Mouse (Mus musculus): ENCODE results near the gene Olfr788. TPM values are rescaled to one million over a fixed set of nuclear protein-coding genes. Genes with fewer than 3 reads are reported as not detected.

Gene Olfr788
- total RNA-seq (2021) = not detected

- intact Hi-C loops (cut with DNase I) = no loop called here
Measured at GRCm38 (mm10) chr10:129470698-129471097, at the start of gene Olfr788. Gene Olfr788, plus strand, starts transcription at chr10:129470998.

GRCm38 (mm10) chr10:129427006-129427405 lies 43.8 kb upstream of the Olfr788 start, which contains the start of gene Olfr786:
Gene Olfr786, plus strand, starts transcription at chr10:129427306.
- no peak for DNase-seq (ENCODE audit: low spot score in 2 of 2)
- intact Hi-C loops (cut with DNase I) = no loop called here

More at GRCm38 (mm10) chr10:129470698-129471097, at the start of gene Olfr788:
- no peak for DNase-seq (ENCODE audit: low spot score in 2 of 2)

- intact Hi-C loops (cut with DNase I) = no loop called here
- no peak for DNase-seq (ENCODE audit: low spot score in 2 of 2)
Measured at GRCm38 (mm10) chr10:129461562-129461961, 9.2 kb upstream of the Olfr788 start, which contains the start of gene Olfr787. Gene Olfr787, plus strand, starts transcription at chr10:129461862.

- intact Hi-C loops (cut with DNase I) = no loop called here
- DNase-seq (ENCODE audit: low spot score in 2 of 2) = no peak
Measured at GRCm38 (mm10) chr10:129473256-129473655, 2.5 kb downstream of the Olfr788 start.

GRCm38 (mm10) chr10:129473723-129474122 lies 2.9 kb downstream of the Olfr788 start:
- no peak for DNase-seq (ENCODE audit: low spot score in 2 of 2)
- intact Hi-C loops (cut with DNase I) = no loop called here

- DNase-seq (ENCODE audit: low spot score in 2 of 2) = no peak
- intact Hi-C loops (cut with DNase I) = no loop called here
Measured at GRCm38 (mm10) chr10:129484452-129484851, 13.7 kb downstream of the Olfr788 start, which contains the start of gene Olfr789. Gene Olfr789, plus strand, starts transcription at chr10:129484752.

- intact Hi-C loops (cut with DNase I) = no loop called here
- peak; percentile 7 to 9 for DNase-seq (ENCODE audit: low spot score in 2 of 2)
Measured at GRCm38 (mm10) chr10:129490101-129490500, 19.3 kb downstream of the Olfr788 start.

GRCm38 (mm10) chr10:129498192-129498591 lies 27.4 kb downstream of the Olfr788 start, which contains the start of gene Olfr790:
Gene Olfr790, plus strand, starts transcription at chr10:129498492.
- intact Hi-C loops (cut with DNase I) = no loop called here

GRCm38 (mm10) chr10:129521492-129521891 lies 50.7 kb downstream of the Olfr788 start, which contains the start of gene Olfr791:
Gene Olfr791, plus strand, starts transcription at chr10:129521792.
- intact Hi-C loops (cut with DNase I) = no loop called here
- no peak for DNase-seq (ENCODE audit: low spot score in 2 of 2)

More at GRCm38 (mm10) chr10:129498192-129498591, 27.4 kb downstream of the Olfr788 start, which contains the start of gene Olfr790:
- no peak for DNase-seq (ENCODE audit: low spot score in 2 of 2)

Other genes with a start within 250 kb of the Olfr788 start
- not detected for gene Olfr774, start 234.8 kb upstream of the Olfr788 start, total RNA-seq (2021)
- not detected for gene Olfr775, start 222.6 kb upstream of the Olfr788 start, total RNA-seq (2021)
- not detected for gene Olfr776, start 211.9 kb upstream of the Olfr788 start, total RNA-seq (2021)
- gene Olfr777, start 199.5 kb upstream of the Olfr788 start, total RNA-seq (2021) = not detected
- gene Olfr780, start 152.9 kb upstream of the Olfr788 start, total RNA-seq (2021) = not detected
- gene Olfr781, start 142.1 kb upstream of the Olfr788 start, total RNA-seq (2021) = not detected
- gene Olfr782, start 122.1 kb upstream of the Olfr788 start, total RNA-seq (2021) = not detected
- gene Olfr784, start 86.9 kb upstream of the Olfr788 start, total RNA-seq (2021) = under 1 TPM; 0.12 to 0.20 TPM
- not detected for gene Olfr785, start 65.6 kb upstream of the Olfr788 start, total RNA-seq (2021)
- not detected for gene Olfr786, start 43.7 kb upstream of the Olfr788 start, total RNA-seq (2021)
- not detected for gene Olfr787, start 9.1 kb upstream of the Olfr788 start, total RNA-seq (2021)
- not detected for gene Olfr789, start 13.8 kb downstream of the Olfr788 start, total RNA-seq (2021)
- not detected for gene Olfr790, start 27.5 kb downstream of the Olfr788 start, total RNA-seq (2021)
- gene Olfr791, start 50.8 kb downstream of the Olfr788 start, total RNA-seq (2021) = not detected
- gene Olfr792, start 68.2 kb downstream of the Olfr788 start, total RNA-seq (2021) = not detected
- gene Olfr794, start 96.7 kb downstream of the Olfr788 start, total RNA-seq (2021) = not detected
- gene Olfr796, start 141.6 kb downstream of the Olfr788 start, total RNA-seq (2021) = not detected
- gene Olfr798, start 156.9 kb downstream of the Olfr788 start, total RNA-seq (2021) = not detected
- gene Olfr799, start 166.5 kb downstream of the Olfr788 start, total RNA-seq (2021) = not detected
- gene Olfr800, start 186.7 kb downstream of the Olfr788 start, total RNA-seq (2021) = not detected
- gene Olfr801, start 202.9 kb downstream of the Olfr788 start, total RNA-seq (2021) = not detected
- gene Olfr802, start 217.2 kb downstream of the Olfr788 start, total RNA-seq (2021) = under 1 TPM; 0.07 to 0.15 TPM
- gene Olfr803, start 223.3 kb downstream of the Olfr788 start, total RNA-seq (2021) = not detected
- not detected for gene Olfr804, start 232.2 kb downstream of the Olfr788 start, total RNA-seq (2021)

All from left cerebral cortex, postnatal 36 days (tissue).